Comparison of ENCODE assay signal across 22 mouse cellular contexts in the genomic region with DNA sequence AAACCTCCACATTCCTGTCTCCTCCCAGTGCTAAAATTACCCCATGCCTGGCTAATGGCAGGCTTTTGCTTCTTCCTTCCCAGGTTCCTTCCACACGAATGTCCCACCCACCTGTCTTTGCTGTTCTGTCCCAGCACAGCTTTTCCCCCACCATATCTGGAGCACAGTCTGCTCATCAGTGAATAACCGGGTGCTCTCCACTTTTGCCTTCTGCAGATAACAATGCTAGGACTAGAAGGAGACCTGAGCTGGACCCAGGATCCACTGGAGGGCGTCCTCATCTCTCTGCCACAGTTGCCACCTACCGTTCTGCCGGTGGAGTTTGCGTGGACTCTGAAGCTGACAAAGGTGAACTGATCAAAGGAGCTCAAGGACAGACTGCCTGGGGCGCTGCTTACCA. TPM values are rescaled to one million over a fixed set of nuclear protein-coding genes. Genes with fewer than 3 reads are reported as not detected.
DNase-seq lines count a peak whose midpoint lies in the region; ATAC-seq and TF ChIP-seq lines count a peak whose summit lies in the region.
"Had no signal": no experiment of that assay in that cellular context is flagged by ENCODE, and none has a peak within 500 bp of the region (broad histone marks: within the 10 kb centered on the region; RNA-seq: fewer than 3 reads in every experiment).

No protein-coding gene starts in this region.

- 44% methylated on average over 7 of the region's 7 CpGs for whole genome bisulfite sequencing in liver, embryonic 13.5 days (ENCODE audit: insufficient replicate concordance)
- WGBS in liver, postnatal 0 days (ENCODE audit: insufficient replicate concordance), result 56% methylated on average over 7 of the region's 7 CpGs
- 82% methylated on average over 7 of the region's 7 CpGs for WGBS in forebrain, embryonic 12.5 days
- 86% methylated on average over 7 of the region's 7 CpGs for WGBS in forebrain, embryonic 16.5 days

- H3K9me3 ChIP-seq in ES-Bruce4 (replicated peaks; ENCODE audit: control insufficient read depth, insufficient read depth, low read length, poor library complexity, severe bottlenecking), result no peaks in the 10 kb centered on the region
- H3K9me3 ChIP-seq in liver, embryonic 13.5 days (replicated peaks), result no peaks in the 10 kb centered on the region
- H3K9me3 ChIP-seq in liver, postnatal 0 days (ENCODE audit: low read length), result no peaks in the 10 kb centered on the region
- no peaks in the 10 kb centered on the region for H3K9me3 ChIP-seq in forebrain, embryonic 12.5 days
- H3K9me3 ChIP-seq in forebrain, embryonic 16.5 days (ENCODE audit: control insufficient read depth, low read length), result no peaks in the 10 kb centered on the region
- H3K9me3 ChIP-seq: embryonic facial prominence, embryonic 15.5 days had no signal

- 0 out of 2 replicates have a peak, but pooled peaks have one; percentile 37 for ATAC-seq in erythroid progenitor cell, adult 5-6 weeks (replicated peaks; ENCODE audit: low FRiP score, poor library complexity, severe bottlenecking)
- peak; percentile 66 for ATAC-seq in liver, embryonic 13.5 days (ENCODE audit: low read depth)
- no peak for ATAC-seq in liver, postnatal 0 days
- ATAC-seq in forebrain, embryonic 12.5 days (ENCODE audit: low FRiP score), result no peak
- ATAC-seq in forebrain, embryonic 16.5 days, result no peak
- ATAC-seq: CD4-positive, CD25-positive, alpha-beta regulatory T cell, adult 4 months; forebrain, postnatal 0 days had no signal

- H3K36me3 ChIP-seq in ES-Bruce4 (ENCODE audit: control insufficient read depth, insufficient read depth, low read length, poor library complexity, severe bottlenecking), result no peaks in the 10 kb centered on the region
- peaks cover 27% of the 10 kb centered on the region for H3K36me3 ChIP-seq in liver, embryonic 13.5 days
- H3K36me3 ChIP-seq in liver, postnatal 0 days (replicated peaks; ENCODE audit: insufficient read depth, low read length), result peaks cover 23% of the 10 kb centered on the region; the same call in 1 of the 2 replicates
- H3K36me3 ChIP-seq in forebrain, embryonic 12.5 days (replicated peaks), result peaks cover 33% of the 10 kb centered on the region
- H3K36me3 ChIP-seq in forebrain, embryonic 16.5 days (ENCODE audit: control insufficient read depth, insufficient read depth), result peaks cover 3% of the 10 kb centered on the region; the same call in 1 of the 2 replicates

- TF ChIP-seq CTCF in ES-Bruce4 (IDR thresholded peaks at IDR 0.05; ENCODE audit: low read depth, low read length), result peak; percentile 13
- TF ChIP-seq CTCF in liver, postnatal 0 days (IDR thresholded peaks at IDR 0.05; ENCODE audit: low read depth), result 0 out of 2 replicates have a peak, but pooled peaks have one; percentile 4

- no peaks in the 10 kb centered on the region for H3K27me3 ChIP-seq in ES-Bruce4 (ENCODE audit: control insufficient read depth, insufficient read depth, low read length, poor library complexity, severe bottlenecking)
- no peaks in the 10 kb centered on the region for H3K27me3 ChIP-seq in liver, embryonic 13.5 days
- no peaks in the 10 kb centered on the region for H3K27me3 ChIP-seq in liver, postnatal 0 days (ENCODE audit: insufficient read depth, low read length)
- no peaks in the 10 kb centered on the region for H3K27me3 ChIP-seq in forebrain, embryonic 12.5 days
- H3K27me3 ChIP-seq in forebrain, embryonic 16.5 days (replicated peaks; ENCODE audit: control insufficient read depth, insufficient read depth, low read length), result no peaks in the 10 kb centered on the region
- H3K27me3 ChIP-seq: embryonic facial prominence, embryonic 15.5 days had no signal

- H3K4me3 ChIP-seq in ES-Bruce4 (ENCODE audit: low read depth, low read length), result no peak overlapping the region
- H3K4me3 ChIP-seq in liver, embryonic 13.5 days (replicated peaks), result no peak overlapping the region
- no peak overlapping the region for H3K4me3 ChIP-seq in liver, postnatal 0 days (ENCODE audit: low read depth, low read length)
- H3K4me3 ChIP-seq in forebrain, embryonic 12.5 days (replicated peaks), result no peak overlapping the region
- no peak overlapping the region for H3K4me3 ChIP-seq in forebrain, embryonic 16.5 days (replicated peaks; ENCODE audit: low read length)
- H3K4me3 ChIP-seq: embryonic facial prominence, embryonic 15.5 days; erythroblast, embryonic 14.5 days; heart, adult 2 months; hindbrain, embryonic 10.5 days had no signal

- intact Hi-C loops in left cerebral cortex, postnatal 36 days (cut with DNase I), result no loop called here

- H3K27ac ChIP-seq in ES-Bruce4 (ENCODE audit: insufficient read depth, low read length), result no peak overlapping the region
- H3K27ac ChIP-seq in liver, embryonic 13.5 days, result peak overlapping the region; percentile 39
- H3K27ac ChIP-seq in liver, postnatal 0 days (ENCODE audit: low read depth), result no peak overlapping the region
- no peak overlapping the region for H3K27ac ChIP-seq in forebrain, embryonic 12.5 days
- H3K27ac ChIP-seq in forebrain, embryonic 16.5 days (ENCODE audit: low read length), result no peak overlapping the region
- H3K27ac ChIP-seq: embryonic facial prominence, embryonic 15.5 days; heart, adult 2 months; hindbrain, embryonic 10.5 days; hindbrain, embryonic 14.5 days had no signal

- no peak for DNase-seq in liver, embryonic 13.5 days
- DNase-seq in liver, postnatal 0 days, result no peak
- DNase-seq in frontal cortex, postnatal 36 days (ENCODE audit: low spot score in 2 of 2), result no peak
- DNase-seq in left cerebral cortex, postnatal 36 days (ENCODE audit: low spot score in 2 of 2), result no peak
- DNase-seq: adrenal gland, postnatal 10 days; B cell, adult 2 months; cerebellum, adult 11 months; cerebellum, adult 8-10 months; cerebellum, postnatal 14 days; embryo, embryonic 11 days; forebrain, postnatal 0 days; heart, adult 2 months had no signal

- TF ChIP-seq POLR2A in ES-Bruce4 (IDR thresholded peaks at IDR 0.05; ENCODE audit: insufficient read depth, low read length), result no peak

- H3K9ac ChIP-seq in ES-Bruce4 (ENCODE audit: low read depth, poor library complexity, severe bottlenecking), result no peak overlapping the region
- H3K9ac ChIP-seq in liver, embryonic 13.5 days, result no peak overlapping the region
- no peak overlapping the region for H3K9ac ChIP-seq in liver, postnatal 0 days (replicated peaks)
- no peak overlapping the region for H3K9ac ChIP-seq in forebrain, embryonic 12.5 days
- H3K9ac ChIP-seq in forebrain, embryonic 16.5 days (replicated peaks; ENCODE audit: low read depth, low read length), result no peak overlapping the region
- H3K9ac ChIP-seq: embryonic facial prominence, embryonic 15.5 days; forebrain, postnatal 0 days; hindbrain, embryonic 14.5 days had no signal

- no peak overlapping the region for H3K4me2 ChIP-seq in liver, embryonic 13.5 days
- H3K4me2 ChIP-seq in liver, postnatal 0 days (ENCODE audit: low read depth, low read length), result no peak overlapping the region
- H3K4me2 ChIP-seq in forebrain, embryonic 12.5 days, result no peak overlapping the region
- no peak overlapping the region for H3K4me2 ChIP-seq in forebrain, embryonic 16.5 days (ENCODE audit: low read length)
- H3K4me2 ChIP-seq: embryonic facial prominence, embryonic 15.5 days; heart, embryonic 11.5 days; hindbrain, embryonic 14.5 days had no signal

- TF ChIP-seq EP300 in ES-Bruce4 (IDR thresholded peaks at IDR 0.05; ENCODE audit: insufficient read depth, low read depth, low read length), result no peak
- no peak for TF ChIP-seq EP300 in liver, postnatal 0 days (IDR thresholded peaks at IDR 0.05; ENCODE audit: low read depth)

- peaks cover 2% of the 10 kb centered on the region for H3K4me1 ChIP-seq in ES-Bruce4 (ENCODE audit: control insufficient read depth, insufficient read depth, low read length)
- H3K4me1 ChIP-seq in liver, embryonic 13.5 days (replicated peaks), result peaks cover 63% of the 10 kb centered on the region
- H3K4me1 ChIP-seq in liver, postnatal 0 days (ENCODE audit: insufficient read depth), result 0 out of 2 replicates have a peak, but pooled peaks cover 2% of the 10 kb centered on the region
- H3K4me1 ChIP-seq in forebrain, embryonic 12.5 days, result peaks cover 7% of the 10 kb centered on the region
- no peaks in the 10 kb centered on the region for H3K4me1 ChIP-seq in forebrain, embryonic 16.5 days (replicated peaks; ENCODE audit: control insufficient read depth, insufficient read depth, low read length)
- H3K4me1 ChIP-seq: embryonic facial prominence, embryonic 15.5 days had no signal

RNA-seq across cellular contexts. Expression of gene Hmgcl, which starts 7.4 kb away (rescaled TPM):
- 18.3 and 22.6 TPM in 2 replicates for polyA plus RNA-seq in ES-Bruce4 (2011; ENCODE audit: insufficient read depth, insufficient read length, low read depth, missing spikeins)
- 24.3 and 25.2 TPM in 2 replicates for total RNA-seq in erythroid progenitor cell, adult 5-6 weeks (2015; ENCODE audit: low replicate concordance)
- total RNA-seq in erythroid progenitor cell, adult 5-6 weeks (2017; ENCODE audit: low replicate concordance), result 19.6 and 30.0 TPM in 2 replicates
- 71.9 and 73.5 TPM in 2 replicates for polyA plus RNA-seq in liver, embryonic 13.5 days (2015; fragmentation: Nextera tagmentation; extraction: Ambion mirVana)
- 351 and 364 TPM in 2 replicates for polyA plus RNA-seq in liver, postnatal 0 days (2015; fragmentation: Nextera tagmentation; extraction: Ambion mirVana)
- total RNA-seq in left cerebral cortex, postnatal 36 days (2021), result 10 to 100 TPM; 28.9 to 30.6 TPM
- polyA plus RNA-seq in forebrain, embryonic 12.5 days (2016; fragmentation: Nextera tagmentation; extraction: Ambion mirVana), result 52.3 and 55.8 TPM in 2 replicates
- 62.2 and 67.9 TPM in 2 replicates for polyA plus RNA-seq in forebrain, embryonic 16.5 days (2015; fragmentation: Nextera tagmentation; extraction: Ambion mirVana)

RNA-seq across cellular contexts. Expression of gene Fuca1, which starts 18.3 kb away (rescaled TPM):
- 46.0 and 47.2 TPM in 2 replicates for polyA plus RNA-seq in ES-Bruce4 (2011; ENCODE audit: insufficient read depth, insufficient read length, low read depth, missing spikeins)
- 23.1 and 45.3 TPM in 2 replicates for total RNA-seq in erythroid progenitor cell, adult 5-6 weeks (2015; ENCODE audit: low replicate concordance)
- 38.9 and 50.2 TPM in 2 replicates for total RNA-seq in erythroid progenitor cell, adult 5-6 weeks (2017; ENCODE audit: low replicate concordance)
- polyA plus RNA-seq in liver, embryonic 13.5 days (2015; fragmentation: Nextera tagmentation; extraction: Ambion mirVana), result 18.1 and 21.4 TPM in 2 replicates
- polyA plus RNA-seq in liver, postnatal 0 days (2015; fragmentation: Nextera tagmentation; extraction: Ambion mirVana), result 45.2 and 50.7 TPM in 2 replicates
- total RNA-seq in left cerebral cortex, postnatal 36 days (2021), result 10 to 100 TPM; 31.7 to 40.0 TPM
- 38.1 and 45.0 TPM in 2 replicates for polyA plus RNA-seq in forebrain, embryonic 12.5 days (2016; fragmentation: Nextera tagmentation; extraction: Ambion mirVana)
- 52.9 and 58.8 TPM in 2 replicates for polyA plus RNA-seq in forebrain, embryonic 16.5 days (2015; fragmentation: Nextera tagmentation; extraction: Ambion mirVana)

RNA-seq across cellular contexts. Expression of gene Gale, which starts 24.7 kb away (rescaled TPM):
- 6.8 and 9.4 TPM in 2 replicates for polyA plus RNA-seq in ES-Bruce4 (2011; ENCODE audit: insufficient read depth, insufficient read length, low read depth, missing spikeins)
- 1.4 and 6.3 TPM in 2 replicates for total RNA-seq in erythroid progenitor cell, adult 5-6 weeks (2015; ENCODE audit: low replicate concordance)
- total RNA-seq in erythroid progenitor cell, adult 5-6 weeks (2017; ENCODE audit: low replicate concordance), result 3.6 and 12.2 TPM in 2 replicates
- 35.6 and 35.7 TPM in 2 replicates for polyA plus RNA-seq in liver, embryonic 13.5 days (2015; fragmentation: Nextera tagmentation; extraction: Ambion mirVana)
- polyA plus RNA-seq in liver, postnatal 0 days (2015; fragmentation: Nextera tagmentation; extraction: Ambion mirVana), result 82.2 and 96.5 TPM in 2 replicates
- total RNA-seq in left cerebral cortex, postnatal 36 days (2021), result 10 to 100 TPM; 22.4 to 24.1 TPM
- 28.3 and 30.9 TPM in 2 replicates for polyA plus RNA-seq in forebrain, embryonic 12.5 days (2016; fragmentation: Nextera tagmentation; extraction: Ambion mirVana)
- polyA plus RNA-seq in forebrain, embryonic 16.5 days (2015; fragmentation: Nextera tagmentation; extraction: Ambion mirVana), result 34.7 and 44.1 TPM in 2 replicates

RNA-seq across cellular contexts. Expression of gene Lypla2, which starts 33.6 kb away (rescaled TPM):
- 47.4 and 52.6 TPM in 2 replicates for polyA plus RNA-seq in ES-Bruce4 (2011; ENCODE audit: insufficient read depth, insufficient read length, low read depth, missing spikeins)
- total RNA-seq in erythroid progenitor cell, adult 5-6 weeks (2015; ENCODE audit: low replicate concordance), result 16.3 and 18.7 TPM in 2 replicates
- total RNA-seq in erythroid progenitor cell, adult 5-6 weeks (2017; ENCODE audit: low replicate concordance), result 6.3 and 12.9 TPM in 2 replicates
- polyA plus RNA-seq in liver, embryonic 13.5 days (2015; fragmentation: Nextera tagmentation; extraction: Ambion mirVana), result 48.9 and 49.7 TPM in 2 replicates
- 54.2 and 55.5 TPM in 2 replicates for polyA plus RNA-seq in liver, postnatal 0 days (2015; fragmentation: Nextera tagmentation; extraction: Ambion mirVana)
- 10 to 100 TPM; 80.0 to 86.1 TPM for total RNA-seq in left cerebral cortex, postnatal 36 days (2021)
- 153 and 161 TPM in 2 replicates for polyA plus RNA-seq in forebrain, embryonic 12.5 days (2016; fragmentation: Nextera tagmentation; extraction: Ambion mirVana)
- 169 and 197 TPM in 2 replicates for polyA plus RNA-seq in forebrain, embryonic 16.5 days (2015; fragmentation: Nextera tagmentation; extraction: Ambion mirVana)

RNA-seq across cellular contexts. Expression of gene Cnr2, which starts 43.7 kb away (rescaled TPM):
- polyA plus RNA-seq in ES-Bruce4 (2011; ENCODE audit: insufficient read depth, insufficient read length, low read depth, missing spikeins), result 0.16 TPM in 1 of 2 replicates, not detected in the other
- 4.3 and 5.0 TPM in 2 replicates for total RNA-seq in erythroid progenitor cell, adult 5-6 weeks (2015; ENCODE audit: low replicate concordance)
- 1.7 and 3.4 TPM in 2 replicates for total RNA-seq in erythroid progenitor cell, adult 5-6 weeks (2017; ENCODE audit: low replicate concordance)
- 2.5 and 3.0 TPM in 2 replicates for polyA plus RNA-seq in liver, embryonic 13.5 days (2015; fragmentation: Nextera tagmentation; extraction: Ambion mirVana)
- polyA plus RNA-seq in liver, postnatal 0 days (2015; fragmentation: Nextera tagmentation; extraction: Ambion mirVana), result 2.5 and 2.6 TPM in 2 replicates
- under 1 TPM; 0.12 to 0.14 TPM for total RNA-seq in left cerebral cortex, postnatal 36 days (2021)
- 0.32 and 0.36 TPM in 2 replicates for polyA plus RNA-seq in forebrain, embryonic 12.5 days (2016; fragmentation: Nextera tagmentation; extraction: Ambion mirVana)
- polyA plus RNA-seq in forebrain, embryonic 16.5 days (2015; fragmentation: Nextera tagmentation; extraction: Ambion mirVana), result 0.12 TPM in 1 of 2 replicates, not detected in the other
- polyA plus RNA-seq: erythroblast, embryonic 14.5 days had no signal

Comparison
In these comparisons a context has a peak if more than half of its experiments do, and no peak if none do; other contexts are left out.
1. ATAC-seq: peak in erythroid progenitor cell, adult 5-6 weeks (single experiment) and liver, embryonic 13.5 days (single experiment); none in liver, postnatal 0 days (single experiment), forebrain, embryonic 12.5 days (single experiment) and forebrain, embryonic 16.5 days (single experiment).